Mouse (Mus musculus): Measurements from ENCODE around the gene Pdx1.

The Pdx1 gene

GRCm38 (mm10) chr5:147309786-147310185, 40.0 kb downstream of the Pdx1 start:
- in situ Hi-C loops (cut with MboI), result no loop called here

DNA sequence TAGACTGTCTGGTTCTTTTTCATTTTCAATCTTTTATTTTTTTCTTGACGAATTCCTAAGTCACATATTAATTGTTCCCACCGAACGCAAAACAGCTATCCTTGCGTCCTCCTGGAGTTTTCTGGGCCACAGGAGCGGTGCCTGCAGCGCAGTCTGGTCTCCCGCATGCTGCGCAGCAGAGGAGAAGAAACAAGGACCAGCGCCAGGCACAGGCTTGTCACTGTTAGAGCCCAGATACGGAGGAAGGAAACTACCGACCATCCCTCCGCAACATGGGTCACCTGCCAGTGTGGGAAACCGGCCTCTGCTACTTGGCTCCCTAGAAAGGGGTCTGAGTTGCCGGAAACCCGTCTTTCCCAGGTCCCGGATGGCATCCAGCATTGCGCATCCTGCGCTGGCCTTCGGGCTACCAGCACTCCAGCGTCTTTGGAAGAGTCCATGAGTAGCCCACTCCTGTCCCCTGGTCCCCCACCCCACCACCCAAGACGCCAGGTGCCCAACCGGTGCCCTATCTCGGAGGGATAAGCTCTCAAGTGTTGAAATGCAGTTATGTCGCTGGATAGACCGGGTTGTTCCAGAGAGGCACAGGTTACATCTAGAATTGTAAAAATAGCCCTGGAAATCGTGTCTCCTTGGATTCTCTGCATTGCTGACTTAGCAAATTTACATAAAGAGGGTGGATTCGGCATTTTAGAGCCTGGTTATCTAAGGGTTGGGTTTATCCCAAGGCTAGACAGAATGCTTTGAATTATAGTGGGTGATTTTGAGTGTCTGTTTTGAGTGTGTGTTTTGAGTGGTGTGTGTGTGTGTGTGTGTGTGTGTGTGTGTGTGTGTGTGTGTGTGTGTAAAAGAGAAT, 43.3 kb downstream of the Pdx1 start:
- in situ Hi-C loops (cut with MboI), result no loop called here

GRCm38 (mm10) chr5:147314646-147315431, 45.1 kb downstream of the Pdx1 start:
- in situ Hi-C loops (cut with MboI), result no loop called here

- in situ Hi-C loops (cut with MboI), result no loop called here
Observed at GRCm38 (mm10) chr5:147315432-147316075, 45.8 kb downstream of the Pdx1 start.

GRCm38 (mm10) chr5:147317321-147317720, 47.6 kb downstream of the Pdx1 start:
- in situ Hi-C loops (cut with MboI), result no loop called here

- in situ Hi-C loops (cut with MboI), result no loop called here
Observed at GRCm38 (mm10) chr5:147317991-147318390, 48.2 kb downstream of the Pdx1 start.

DNA sequence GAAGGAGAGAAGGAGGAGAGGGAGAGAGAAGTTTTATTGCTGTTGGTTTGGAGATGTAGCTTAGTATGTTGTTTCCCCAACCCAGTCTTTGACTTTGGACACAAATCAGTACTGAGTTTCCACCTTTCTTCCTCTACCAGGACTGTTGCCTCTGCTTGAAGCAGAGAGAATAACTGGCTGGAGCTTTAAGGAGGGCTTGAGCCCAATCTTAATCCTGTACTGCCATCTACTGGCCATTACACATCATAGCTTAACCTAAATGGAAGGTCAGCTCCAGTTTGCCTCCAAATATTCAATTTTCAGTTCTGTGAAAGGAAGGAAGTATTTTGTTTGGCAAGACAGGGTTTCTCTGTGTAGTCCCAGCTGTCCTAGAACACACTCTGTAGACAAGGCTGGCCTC, 49.9 kb downstream of the Pdx1 start:
- in situ Hi-C loops (cut with MboI), result loop anchor here (10.0 kb wide), 3 partner anchors 405 to 645 kb away; no protein-coding TSS in a partner anchor

- in situ Hi-C loops (cut with MboI), result loop anchor here (10.0 kb wide), 3 partner anchors 407 to 647 kb away; no protein-coding TSS in a partner anchor
Observed at GRCm38 (mm10) chr5:147322183-147322582, 52.4 kb downstream of the Pdx1 start, which contains the start of gene Urad. Gene Urad, minus strand, starts transcription at chr5:147322440.

DNA sequence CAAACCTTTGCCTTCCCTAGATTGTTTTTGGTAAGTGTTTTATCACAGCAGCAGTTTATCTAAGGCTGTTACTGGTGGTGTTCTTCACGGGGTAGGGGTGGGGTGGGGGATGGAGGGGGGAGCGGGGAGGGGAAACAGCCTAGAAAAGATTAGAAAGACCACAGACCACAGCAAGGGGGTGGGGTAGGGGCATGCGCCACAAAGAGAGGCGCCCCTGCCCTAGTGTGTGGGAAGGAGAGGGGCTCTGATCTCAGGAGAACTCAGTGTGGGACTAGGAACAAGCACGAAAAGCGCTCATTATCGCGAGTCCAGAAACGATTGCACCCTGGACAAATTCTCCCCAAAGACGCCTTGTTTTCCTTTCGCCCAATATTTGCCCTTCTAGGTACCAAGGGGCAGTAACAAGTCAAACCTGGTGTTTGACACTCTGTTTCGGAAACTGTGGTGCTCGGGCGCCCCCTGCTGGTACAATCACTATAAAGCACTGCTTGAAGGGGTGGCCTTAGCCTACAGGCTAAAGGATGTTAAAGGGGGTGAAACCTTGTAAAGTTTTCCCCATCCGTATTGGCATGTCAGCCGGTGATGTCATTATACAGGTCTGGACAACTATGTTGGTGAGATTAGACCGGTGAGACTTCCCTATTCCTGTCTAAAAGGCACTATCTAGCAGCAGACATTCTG, 53.6 kb downstream of the Pdx1 start:
- in situ Hi-C loops (cut with MboI), result loop anchor here (10.0 kb wide), 3 partner anchors 409 to 649 kb away; no protein-coding TSS in a partner anchor
